Mouse (Mus musculus): ENCODE results near the gene Ell.

- TF ChIP-seq USF1 (IDR thresholded peaks at IDR 0.05; ENCODE audit: low read depth) (no peak), CEBPB (IDR thresholded peaks at IDR 0.05; ENCODE audit: insufficient read depth, poor library complexity, severe bottlenecking) (no peak), MAX (IDR thresholded peaks at IDR 0.05; ENCODE audit: low read depth) (no peak), TCF3 (IDR thresholded peaks at IDR 0.05; ENCODE audit: insufficient read length, low read depth) (no peak), E2F4 (IDR thresholded peaks at IDR 0.05; ENCODE audit: insufficient read depth) (no peak)
Observed at GRCm38 (mm10) chr8:70538024-70538579, 1.2 kb upstream of the Ell start.
